Mouse (Mus musculus) MEL (cell line): ENCODE results near the gene Itpkc.

Source experiments
- BHLHE40 ChIP-seq: IDR thresholded peaks from 2 replicates; pipeline ENCODE4 v1.6.1; 2012; ENCODE audit warnings: low read depth, mild to moderate bottlenecking, inconsistent platforms, low read length, improper control_type of control experiment, borderline replicate concordance
- CTCF ChIP-seq, 3 experiments: IDR thresholded peaks in 2 of 3; conservative IDR thresholded peaks in 1 of 3; 2 replicates each; pipeline ENCODE4 v1.5.1; 2011 to 2012; ENCODE audit warnings: low read length in 3 of 3, low read depth in 2 of 3, mild to moderate bottlenecking in 2 of 3, improper control_type of control experiment in 1 of 3, inconsistent platforms in 1 of 3, mixed read lengths in 1 of 3, moderate library complexity in 1 of 3; ENCODE audit not compliant: control insufficient read depth in 1 of 3, insufficient read depth in 1 of 3, poor library complexity in 1 of 3, severe bottlenecking in 1 of 3
- MEF2A ChIP-seq: IDR thresholded peaks from 2 replicates; pipeline ENCODE4 v1.6.1; 2014; ENCODE audit warnings: low read depth, mild to moderate bottlenecking, inconsistent platforms, low read length, improper control_type of control experiment; ENCODE audit not compliant: poor library complexity, insufficient replicate concordance, severe bottlenecking; ENCODE audit errors: extremely low read depth
- SMC3 ChIP-seq: IDR thresholded peaks from 2 replicates; pipeline ENCODE4 v1.6.1; 2011; ENCODE audit warnings: low read depth, low read length, improper control_type of control experiment
- TCF12 ChIP-seq: IDR thresholded peaks from 2 replicates; pipeline ENCODE4 v1.6.1; 2014; ENCODE audit warnings: low read depth, mild to moderate bottlenecking, inconsistent platforms, low read length, improper control_type of control experiment, moderate library complexity
- USF1 ChIP-seq: IDR thresholded peaks from 2 replicates; pipeline ENCODE4 v1.6.1; 2014; ENCODE audit warnings: low read depth, mild to moderate bottlenecking, inconsistent platforms, low read length, improper control_type of control experiment, moderate library complexity
- ZNF384 ChIP-seq: IDR thresholded peaks from 2 replicates; pipeline ENCODE4 v1.6.1; 2012; ENCODE audit warnings: low read depth, mild to moderate bottlenecking, inconsistent platforms, low read length, improper control_type of control experiment

- TF ChIP-seq CTCF (IDR thresholded peaks at IDR 0.05 in 2 of 3, conservative IDR thresholded peaks at IDR 0.05 in 1 of 3; ENCODE audit: control insufficient read depth in 1 of 3, insufficient read depth in 1 of 3, low read depth in 2 of 3, low read length in 3 of 3, poor library complexity in 1 of 3, severe bottlenecking in 1 of 3) (no peak), BHLHE40 (no peak), USF1 (no peak), SMC3 (no peak), TCF12 (no peak), ZNF384 (no peak), MEF2A (no peak)
Measured at GRCm38 (mm10) chr7:27261888-27262287, 33.4 kb upstream of the Itpkc start.
